8 mouse cellular contexts compared by ENCODE assay signal in genomic region chr4:129672878-129673449, GRCm38 (mm10). TPM values are rescaled to one million over a fixed set of nuclear protein-coding genes. Genes with fewer than 3 reads are reported as not detected.
DNase-seq lines count a peak whose midpoint lies in the region; ATAC-seq and TF ChIP-seq lines count a peak whose summit lies in the region.

No protein-coding gene starts in this region.

- no peaks in the 10 kb centered on the region for H3K9me3 ChIP-seq in lung, postnatal 0 days (ENCODE audit: low read length)
- H3K9me3 ChIP-seq in forebrain, embryonic 11.5 days (ENCODE audit: control insufficient read depth, low read length), result no peaks in the 10 kb centered on the region
- no peaks in the 10 kb centered on the region for H3K9me3 ChIP-seq in liver, embryonic 11.5 days (ENCODE audit: control insufficient read depth, low read length)
- H3K9me3 ChIP-seq in stomach, embryonic 15.5 days, result no peaks in the 10 kb centered on the region

- ATAC-seq in lung, postnatal 0 days, result peak; percentile 17
- no peak for ATAC-seq in forebrain, embryonic 11.5 days (replicated peaks; ENCODE audit: low FRiP score)
- no peak for ATAC-seq in liver, embryonic 11.5 days (replicated peaks; ENCODE audit: low FRiP score)
- ATAC-seq in stomach, embryonic 15.5 days (ENCODE audit: insufficient read depth, low FRiP score, low read depth), result peak; percentile 43; the same call in 1 of the 2 replicates

- no peaks in the 10 kb centered on the region for H3K27me3 ChIP-seq in lung, postnatal 0 days (replicated peaks; ENCODE audit: insufficient read depth, low read length)
- H3K27me3 ChIP-seq in forebrain, embryonic 11.5 days (ENCODE audit: control insufficient read depth, insufficient read depth, low read length), result no peaks in the 10 kb centered on the region
- H3K27me3 ChIP-seq in liver, embryonic 11.5 days (replicated peaks; ENCODE audit: control insufficient read depth, insufficient read depth, low read length), result no peaks in the 10 kb centered on the region
- H3K27me3 ChIP-seq in stomach, embryonic 15.5 days (replicated peaks), result no peaks in the 10 kb centered on the region

- H3K4me3 ChIP-seq in lung, postnatal 0 days (ENCODE audit: low read depth, low read length), result peak overlapping the region; percentile 72
- H3K4me3 ChIP-seq in forebrain, embryonic 11.5 days (ENCODE audit: low read depth, low read length), result peak overlapping the region; percentile 97
- H3K4me3 ChIP-seq in liver, embryonic 11.5 days (ENCODE audit: low read depth, low read length), result peak overlapping the region; percentile 95
- peak overlapping the region; percentile 98 for H3K4me3 ChIP-seq in stomach, embryonic 15.5 days (replicated peaks)

- peaks cover 3% of the 10 kb centered on the region; the same call in 1 of the 2 replicates for H3K4me1 ChIP-seq in lung, postnatal 0 days (ENCODE audit: insufficient read depth, low read depth, low read length)
- H3K4me1 ChIP-seq in forebrain, embryonic 11.5 days (replicated peaks; ENCODE audit: control insufficient read depth, insufficient read depth, low read length), result peaks cover 4% of the 10 kb centered on the region; the same call in 1 of the 2 replicates
- H3K4me1 ChIP-seq in liver, embryonic 11.5 days (replicated peaks; ENCODE audit: control insufficient read depth, insufficient read depth, low read length), result peaks cover 15% of the 10 kb centered on the region
- H3K4me1 ChIP-seq in stomach, embryonic 15.5 days, result peaks cover 9% of the 10 kb centered on the region

- WGBS in lung, postnatal 0 days, result 4% methylated on average over 10 of the region's 10 CpGs
- 13% methylated on average over 10 of the region's 10 CpGs for WGBS in forebrain, embryonic 11.5 days
- WGBS in liver, embryonic 11.5 days, result 6% methylated on average over 10 of the region's 10 CpGs
- WGBS in stomach, embryonic 15.5 days, result 4% methylated on average over 10 of the region's 10 CpGs

- no peak for TF ChIP-seq EP300 in lung, postnatal 0 days (IDR thresholded peaks at IDR 0.05)

- peak overlapping the region; percentile 75 for H3K4me2 ChIP-seq in lung, postnatal 0 days (replicated peaks; ENCODE audit: low read depth, low read length)
- peak overlapping the region; percentile 86 for H3K4me2 ChIP-seq in forebrain, embryonic 11.5 days (ENCODE audit: low read depth, low read length, severe bottlenecking)
- peak overlapping the region; percentile 77 for H3K4me2 ChIP-seq in liver, embryonic 11.5 days
- H3K4me2 ChIP-seq in stomach, embryonic 15.5 days, result peak overlapping the region; percentile 76

- TF ChIP-seq CTCF in lung, postnatal 0 days (IDR thresholded peaks at IDR 0.05), result peak; percentile 0

- peak overlapping the region; percentile 88 for H3K9ac ChIP-seq in lung, postnatal 0 days (replicated peaks; ENCODE audit: low read depth)
- H3K9ac ChIP-seq in forebrain, embryonic 11.5 days (ENCODE audit: low read length), result peak overlapping the region; percentile 95
- peak overlapping the region; percentile 92 for H3K9ac ChIP-seq in liver, embryonic 11.5 days (ENCODE audit: low read depth, low read length)
- 0 out of 2 replicates have a peak overlapping the region, but pooled peaks have one; percentile 21 for H3K9ac ChIP-seq in stomach, embryonic 15.5 days

- DNase-seq in lung, postnatal 0 days (ENCODE audit: low spot score), result no peak
- DNase-seq in lung, adult 18-20 months, result no peak
- DNase-seq in forebrain, embryonic 11.5 days (ENCODE audit: low spot score), result no peak
- DNase-seq in liver, embryonic 11.5 days (ENCODE audit: low spot score), result no peak
- DNase-seq in urinary bladder, postnatal 36 days (ENCODE audit: low spot score in 2 of 2), result no peak
- DNase-seq in lung, postnatal 25 days (ENCODE audit: low spot score), result no peak
- DNase-seq in cerebellum, adult 11-12 months, result no peak

- 0 out of 2 replicates have a peak, but pooled peaks cover 6% of the 10 kb centered on the region for H3K36me3 ChIP-seq in lung, postnatal 0 days (ENCODE audit: insufficient read depth, low read length)
- H3K36me3 ChIP-seq in forebrain, embryonic 11.5 days (ENCODE audit: control insufficient read depth, insufficient read depth, low read length), result peaks cover 3% of the 10 kb centered on the region; the same call in 1 of the 2 replicates
- peaks cover 9% of the 10 kb centered on the region for H3K36me3 ChIP-seq in liver, embryonic 11.5 days (ENCODE audit: control insufficient read depth, insufficient read depth, low read length)
- H3K36me3 ChIP-seq in stomach, embryonic 15.5 days, result peaks cover 5% of the 10 kb centered on the region; the same call in 1 of the 2 replicates

- peak overlapping the region; percentile 95 for H3K27ac ChIP-seq in lung, postnatal 0 days (ENCODE audit: low read length)
- no peak overlapping the region; the same call in 1 of the 2 replicates for H3K27ac ChIP-seq in forebrain, embryonic 11.5 days (ENCODE audit: low read depth, low read length)
- H3K27ac ChIP-seq in liver, embryonic 11.5 days (ENCODE audit: low read depth, low read length), result peak overlapping the region; percentile 76
- peak overlapping the region; percentile 96 for H3K27ac ChIP-seq in stomach, embryonic 15.5 days

RNA-seq across cellular contexts. Expression of gene Kpna6, which starts 0.4 kb away (rescaled TPM):
- polyA plus RNA-seq in lung, postnatal 0 days (2015; fragmentation: Nextera tagmentation; extraction: Ambion mirVana), result 5.9 and 6.6 TPM in 2 replicates
- 12.0 and 13.9 TPM in 2 replicates for polyA plus RNA-seq in forebrain, embryonic 11.5 days (2014; fragmentation: Nextera tagmentation; extraction: Ambion mirVana)
- 11.7 and 12.6 TPM in 2 replicates for polyA plus RNA-seq in liver, embryonic 11.5 days (2014; fragmentation: Nextera tagmentation; extraction: Ambion mirVana)
- 13.6 and 14.4 TPM in 2 replicates for polyA plus RNA-seq in stomach, embryonic 15.5 days (2015; fragmentation: Nextera tagmentation; extraction: Ambion mirVana)

RNA-seq across cellular contexts. Expression of gene Tmem39b, which starts 23.7 kb away (rescaled TPM):
- 5.3 and 5.5 TPM in 2 replicates for polyA plus RNA-seq in lung, postnatal 0 days (2015; fragmentation: Nextera tagmentation; extraction: Ambion mirVana)
- 50.0 and 53.2 TPM in 2 replicates for polyA plus RNA-seq in forebrain, embryonic 11.5 days (2014; fragmentation: Nextera tagmentation; extraction: Ambion mirVana)
- 24.1 and 24.7 TPM in 2 replicates for polyA plus RNA-seq in liver, embryonic 11.5 days (2014; fragmentation: Nextera tagmentation; extraction: Ambion mirVana)
- polyA plus RNA-seq in stomach, embryonic 15.5 days (2015; fragmentation: Nextera tagmentation; extraction: Ambion mirVana), result 11.4 and 11.5 TPM in 2 replicates

RNA-seq across cellular contexts. Expression of gene Txlna, which starts 32.1 kb away (rescaled TPM):
- polyA plus RNA-seq in lung, postnatal 0 days (2015; fragmentation: Nextera tagmentation; extraction: Ambion mirVana), result 37.6 and 38.9 TPM in 2 replicates
- 109 and 115 TPM in 2 replicates for polyA plus RNA-seq in forebrain, embryonic 11.5 days (2014; fragmentation: Nextera tagmentation; extraction: Ambion mirVana)
- 70.6 and 76.7 TPM in 2 replicates for polyA plus RNA-seq in liver, embryonic 11.5 days (2014; fragmentation: Nextera tagmentation; extraction: Ambion mirVana)
- polyA plus RNA-seq in stomach, embryonic 15.5 days (2015; fragmentation: Nextera tagmentation; extraction: Ambion mirVana), result 63.0 and 66.1 TPM in 2 replicates

RNA-seq across cellular contexts. Expression of gene Ccdc28b, which starts 49.2 kb away (rescaled TPM):
- 76.3 and 82.4 TPM in 2 replicates for polyA plus RNA-seq in lung, postnatal 0 days (2015; fragmentation: Nextera tagmentation; extraction: Ambion mirVana)
- polyA plus RNA-seq in forebrain, embryonic 11.5 days (2014; fragmentation: Nextera tagmentation; extraction: Ambion mirVana), result 57.6 and 66.1 TPM in 2 replicates
- polyA plus RNA-seq in liver, embryonic 11.5 days (2014; fragmentation: Nextera tagmentation; extraction: Ambion mirVana), result 27.2 and 33.1 TPM in 2 replicates
- 46.5 and 48.5 TPM in 2 replicates for polyA plus RNA-seq in stomach, embryonic 15.5 days (2015; fragmentation: Nextera tagmentation; extraction: Ambion mirVana)

RNA-seq across cellular contexts. Expression of gene Iqcc, which starts 54.1 kb away (rescaled TPM):
- polyA plus RNA-seq in lung, postnatal 0 days (2015; fragmentation: Nextera tagmentation; extraction: Ambion mirVana), result 26.6 and 27.8 TPM in 2 replicates
- polyA plus RNA-seq in forebrain, embryonic 11.5 days (2014; fragmentation: Nextera tagmentation; extraction: Ambion mirVana), result 25.4 and 27.2 TPM in 2 replicates
- 23.6 and 25.3 TPM in 2 replicates for polyA plus RNA-seq in liver, embryonic 11.5 days (2014; fragmentation: Nextera tagmentation; extraction: Ambion mirVana)
- polyA plus RNA-seq in stomach, embryonic 15.5 days (2015; fragmentation: Nextera tagmentation; extraction: Ambion mirVana), result 25.0 and 29.5 TPM in 2 replicates

Comparison
In these comparisons a context has a peak if more than half of its experiments do, and no peak if none do; other contexts are left out.
1. ATAC-seq: peak in lung, postnatal 0 days (single experiment) and stomach, embryonic 15.5 days (single experiment); none in forebrain, embryonic 11.5 days (single experiment) and liver, embryonic 11.5 days (single experiment).
2. H3K9ac ChIP-seq: peak in every context shown above with its lines; median percentile 95 in forebrain, embryonic 11.5 days; 92 in liver, embryonic 11.5 days; 88 in lung, postnatal 0 days; 21 in stomach, embryonic 15.5 days.
3. Peak in every context shown above with its lines, with median percentiles within 50 percentile points of each other: H3K4me2 ChIP-seq and H3K4me3 ChIP-seq.